Mouse (Mus musculus): ENCODE data around the gene Nudt1. TPM values are rescaled to one million over a fixed set of nuclear protein-coding genes. Genes with fewer than 3 reads are reported as not detected.

Nudt1 gene
- polyA plus RNA-seq, 1 experiment: 25.0 TPM

- H3K36me3 ChIP-seq (ENCODE audit: control insufficient read depth, insufficient read depth, low read length): 0 out of 2 replicates have a peak, but pooled peaks cover 3% of the 10 kb centered on the region
- no peak overlapping the region for H3K4me3 ChIP-seq (ENCODE audit: control insufficient read depth, insufficient read depth, low read length)
- no peaks in the 10 kb centered on the region for H3K27me3 ChIP-seq (ENCODE audit: control insufficient read depth, insufficient read depth, low read length)
- H3K4me1 ChIP-seq (replicated peaks; ENCODE audit: control insufficient read depth, insufficient read depth, low read length): peaks cover 61% of the 10 kb centered on the region
- TF ChIP-seq POLR2A (IDR thresholded peaks at IDR 0.05; ENCODE audit: control insufficient read depth, extremely low read depth, insufficient read depth, low read length, poor library complexity) (no peak), CTCF (IDR thresholded peaks at IDR 0.05; ENCODE audit: borderline replicate concordance, control insufficient read depth, extremely low read depth, insufficient read depth, low read length, poor library complexity) (no peak)
- H3K27ac ChIP-seq (ENCODE audit: control insufficient read depth, insufficient read depth, low read length): no peak overlapping the region
- WGBS: 100% methylated on average over 2 of the region's 2 CpGs
- no peak for DNase-seq
Observed at GRCm38 (mm10) chr5:140284761-140285160, 36.7 kb upstream of the Nudt1 start.

- Histone ChIP-seq H3K27ac (ENCODE audit: control insufficient read depth, insufficient read depth, low read length) (peak overlapping the region; percentile 36; the same call in 1 of the 2 replicates), H3K4me3 (ENCODE audit: control insufficient read depth, insufficient read depth, low read length) (no peak overlapping the region), H3K36me3 (ENCODE audit: control insufficient read depth, insufficient read depth, low read length) (peaks cover 8% of the 10 kb centered on the region; the same call in 1 of the 2 replicates), H3K27me3 (ENCODE audit: control insufficient read depth, insufficient read depth, low read length) (no peaks in the 10 kb centered on the region), H3K4me1 (replicated peaks; ENCODE audit: control insufficient read depth, insufficient read depth, low read length) (peaks cover 50% of the 10 kb centered on the region)
- TF ChIP-seq POLR2A (IDR thresholded peaks at IDR 0.05; ENCODE audit: control insufficient read depth, extremely low read depth, insufficient read depth, low read length, poor library complexity): no peak
- no peak for TF ChIP-seq CTCF (IDR thresholded peaks at IDR 0.05; ENCODE audit: borderline replicate concordance, control insufficient read depth, extremely low read depth, insufficient read depth, low read length, poor library complexity)
- DNase-seq: no peak
- 97% methylated on average over 3 of the region's 3 CpGs for WGBS
Observed at GRCm38 (mm10) chr5:140288287-140288686, 33.2 kb upstream of the Nudt1 start.

- Histone ChIP-seq H3K27me3 (ENCODE audit: control insufficient read depth, insufficient read depth, low read length) (no peaks in the 10 kb centered on the region), H3K36me3 (ENCODE audit: control insufficient read depth, insufficient read depth, low read length) (peaks cover 8% of the 10 kb centered on the region), H3K4me3 (ENCODE audit: control insufficient read depth, insufficient read depth, low read length) (no peak overlapping the region), H3K27ac (ENCODE audit: control insufficient read depth, insufficient read depth, low read length) (no peak overlapping the region), H3K4me1 (replicated peaks; ENCODE audit: control insufficient read depth, insufficient read depth, low read length) (peaks cover 47% of the 10 kb centered on the region)
- WGBS: 100% methylated on average over 2 of the region's 2 CpGs
- TF ChIP-seq POLR2A (IDR thresholded peaks at IDR 0.05; ENCODE audit: control insufficient read depth, extremely low read depth, insufficient read depth, low read length, poor library complexity) (no peak), CTCF (IDR thresholded peaks at IDR 0.05; ENCODE audit: borderline replicate concordance, control insufficient read depth, extremely low read depth, insufficient read depth, low read length, poor library complexity) (no peak)
- no peak for DNase-seq
Observed at GRCm38 (mm10) chr5:140289161-140289560, 32.3 kb upstream of the Nudt1 start.

DNA sequence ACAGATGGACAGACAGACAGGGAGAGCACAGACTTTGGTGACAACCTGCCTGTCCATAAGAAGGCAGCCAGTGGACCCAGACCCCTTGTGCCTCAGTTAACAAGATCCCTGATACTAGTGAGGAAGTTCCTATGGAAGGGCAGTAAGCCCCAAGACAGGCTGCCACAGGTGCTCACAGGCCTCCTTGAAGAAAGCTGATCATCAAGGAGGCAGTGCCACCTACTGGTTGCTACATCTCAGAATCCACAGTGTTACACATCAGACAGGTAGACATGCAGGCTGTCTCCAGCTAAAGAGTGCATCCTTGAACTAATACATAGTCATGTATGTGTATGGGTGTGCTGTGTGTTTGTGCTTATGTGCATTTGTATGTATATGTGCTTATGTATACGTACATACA is 29.3 kb upstream of the Nudt1 start:
- Histone ChIP-seq H3K4me1 (replicated peaks; ENCODE audit: control insufficient read depth, insufficient read depth, low read length) (peaks cover 25% of the 10 kb centered on the region), H3K27me3 (ENCODE audit: control insufficient read depth, insufficient read depth, low read length) (no peaks in the 10 kb centered on the region), H3K27ac (ENCODE audit: control insufficient read depth, insufficient read depth, low read length) (no peak overlapping the region), H3K4me3 (ENCODE audit: control insufficient read depth, insufficient read depth, low read length) (no peak overlapping the region), H3K36me3 (ENCODE audit: control insufficient read depth, insufficient read depth, low read length) (peaks cover 21% of the 10 kb centered on the region)
- TF ChIP-seq POLR2A (IDR thresholded peaks at IDR 0.05; ENCODE audit: control insufficient read depth, extremely low read depth, insufficient read depth, low read length, poor library complexity) (no peak), CTCF (IDR thresholded peaks at IDR 0.05; ENCODE audit: borderline replicate concordance, control insufficient read depth, extremely low read depth, insufficient read depth, low read length, poor library complexity) (peak; percentile 35; the same call in 1 of the 2 replicates)
- peak; percentile 85 for DNase-seq
- WGBS: 94% methylated on average over 1 of the region's 1 CpGs

DNA sequence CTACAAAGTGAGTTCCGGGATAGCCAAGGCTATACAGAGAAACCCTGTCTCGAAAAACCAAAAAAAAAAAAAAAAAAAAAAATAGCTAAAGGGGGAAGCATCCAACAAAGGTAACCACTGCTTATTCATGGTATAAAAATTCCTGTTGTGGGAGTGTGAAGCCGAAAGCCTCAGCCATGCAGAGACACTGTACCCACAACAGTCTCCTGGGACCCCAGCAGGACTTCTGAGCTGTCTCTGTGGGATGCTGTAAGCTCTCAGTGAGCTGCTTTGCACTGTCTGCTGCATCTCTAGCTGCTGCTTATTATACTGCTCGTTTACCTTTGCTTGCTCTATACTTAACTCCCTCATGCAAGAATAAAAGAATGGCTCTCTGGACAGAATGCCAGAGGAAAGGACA is 23.2 kb upstream of the Nudt1 start:
- H3K4me1 ChIP-seq (replicated peaks; ENCODE audit: control insufficient read depth, insufficient read depth, low read length): no peaks in the 10 kb centered on the region
- H3K27me3 ChIP-seq (ENCODE audit: control insufficient read depth, insufficient read depth, low read length): no peaks in the 10 kb centered on the region
- DNase-seq: no peak
- WGBS: 100% methylated on average over 3 of the region's 4 CpGs
- peaks cover 51% of the 10 kb centered on the region for H3K36me3 ChIP-seq (ENCODE audit: control insufficient read depth, insufficient read depth, low read length)
- H3K4me3 ChIP-seq (ENCODE audit: control insufficient read depth, insufficient read depth, low read length): no peak overlapping the region
- no peak overlapping the region for H3K27ac ChIP-seq (ENCODE audit: control insufficient read depth, insufficient read depth, low read length)
- no peak for TF ChIP-seq CTCF (IDR thresholded peaks at IDR 0.05; ENCODE audit: borderline replicate concordance, control insufficient read depth, extremely low read depth, insufficient read depth, low read length, poor library complexity)
- no peak for TF ChIP-seq POLR2A (IDR thresholded peaks at IDR 0.05; ENCODE audit: control insufficient read depth, extremely low read depth, insufficient read depth, low read length, poor library complexity)

- Histone ChIP-seq H3K4me1 (replicated peaks; ENCODE audit: control insufficient read depth, insufficient read depth, low read length) (no peaks in the 10 kb centered on the region), H3K36me3 (ENCODE audit: control insufficient read depth, insufficient read depth, low read length) (peaks cover 80% of the 10 kb centered on the region), H3K27me3 (ENCODE audit: control insufficient read depth, insufficient read depth, low read length) (no peaks in the 10 kb centered on the region), H3K4me3 (ENCODE audit: control insufficient read depth, insufficient read depth, low read length) (no peak overlapping the region), H3K27ac (ENCODE audit: control insufficient read depth, insufficient read depth, low read length) (no peak overlapping the region)
- TF ChIP-seq POLR2A (IDR thresholded peaks at IDR 0.05; ENCODE audit: control insufficient read depth, extremely low read depth, insufficient read depth, low read length, poor library complexity) (no peak), CTCF (IDR thresholded peaks at IDR 0.05; ENCODE audit: borderline replicate concordance, control insufficient read depth, extremely low read depth, insufficient read depth, low read length, poor library complexity) (no peak)
- DNase-seq: no peak
- WGBS: 94% methylated on average over 8 of the region's 8 CpGs
Observed at GRCm38 (mm10) chr5:140306016-140306415, 15.4 kb upstream of the Nudt1 start.

- no peak overlapping the region for H3K4me3 ChIP-seq (ENCODE audit: control insufficient read depth, insufficient read depth, low read length)
- 95% methylated on average over 14 of the region's 14 CpGs for WGBS
- H3K4me1 ChIP-seq (replicated peaks; ENCODE audit: control insufficient read depth, insufficient read depth, low read length): no peaks in the 10 kb centered on the region
- H3K36me3 ChIP-seq (ENCODE audit: control insufficient read depth, insufficient read depth, low read length): peaks cover 82% of the 10 kb centered on the region
- H3K27me3 ChIP-seq (ENCODE audit: control insufficient read depth, insufficient read depth, low read length): no peaks in the 10 kb centered on the region
- H3K27ac ChIP-seq (ENCODE audit: control insufficient read depth, insufficient read depth, low read length): no peak overlapping the region
- TF ChIP-seq POLR2A (IDR thresholded peaks at IDR 0.05; ENCODE audit: control insufficient read depth, extremely low read depth, insufficient read depth, low read length, poor library complexity): no peak
- TF ChIP-seq CTCF (IDR thresholded peaks at IDR 0.05; ENCODE audit: borderline replicate concordance, control insufficient read depth, extremely low read depth, insufficient read depth, low read length, poor library complexity): no peak
- DNase-seq: no peak
Observed at GRCm38 (mm10) chr5:140307602-140308001, 13.9 kb upstream of the Nudt1 start.
